Mouse (Mus musculus): ENCODE results near the gene Psmd11. TPM values are rescaled to one million over a fixed set of nuclear protein-coding genes. Genes with fewer than 3 reads are reported as not detected.
A peak's percentile ranks its signal among the peaks of the same experiment; 100 is the strongest.
"Not testable (repeated sequence)": the region's sequence is repeated elsewhere in the genome, so short reads cannot be mapped to it uniquely, and the experiment has no call there.

The Psmd11 gene
- polyA plus RNA-seq (2012; ENCODE audit: insufficient read depth, low replicate concordance): 11.2 and 54.6 TPM in 2 replicates

GRCm38 (mm10) chr11:80428381-80429008 lies at the start of gene Psmd11:
TSS of gene Psmd11 (plus strand) at chr11:80428615.
- Histone ChIP-seq H3K27me3 (replicated peaks) (no peaks in the 10 kb centered on the region), H3K9me3 (no peaks in the 10 kb centered on the region), H3K4me1 (peaks cover 31% of the 10 kb centered on the region), H3K4me3 (replicated peaks) (peak within 1 kb of the TSS; percentile 96), H3K36me3 (replicated peaks; ENCODE audit: low read length) (peaks cover 18% of the 10 kb centered on the region)
- TF ChIP-seq GATA1 (IDR thresholded peaks at IDR 0.05; ENCODE audit: borderline replicate concordance, low read length) (no peak), FLI1 (IDR thresholded peaks at IDR 0.05; ENCODE audit: low read length) (0 out of 2 replicates have a peak, but pooled peaks have one; percentile 20)

- H3K9me3 ChIP-seq; H3K4me3 ChIP-seq (replicated peaks); H3K27me3 ChIP-seq (replicated peaks): not testable (repeated sequence)
- H3K36me3 ChIP-seq (replicated peaks; ENCODE audit: low read length): peaks cover 22% of the 10 kb centered on the region
- H3K4me1 ChIP-seq: peaks cover 30% of the 10 kb centered on the region
These were observed 49.2 kb upstream of the Psmd11 start for GRCm38 (mm10) chr11:80379184-80379583.

GRCm38 (mm10) chr11:80382626-80383018 lies 45.8 kb upstream of the Psmd11 start:
- peak overlapping the region; percentile 98 for H3K4me3 ChIP-seq (replicated peaks)
- H3K27me3 ChIP-seq (replicated peaks): no peaks in the 10 kb centered on the region
- H3K36me3 ChIP-seq (replicated peaks; ENCODE audit: low read length): peaks cover 34% of the 10 kb centered on the region
- no peaks in the 10 kb centered on the region for H3K9me3 ChIP-seq
- TF ChIP-seq FLI1 (IDR thresholded peaks at IDR 0.05; ENCODE audit: low read length): no peak
- TF ChIP-seq GATA1 (IDR thresholded peaks at IDR 0.05; ENCODE audit: borderline replicate concordance, low read length): peak; percentile 100
- peaks cover 35% of the 10 kb centered on the region for H3K4me1 ChIP-seq

GRCm38 (mm10) chr11:80383019-80383625 lies 45.3 kb upstream of the Psmd11 start, which contains the start of gene Zfp207:
TSS of gene Zfp207 (plus strand) at chr11:80383279.
- Histone ChIP-seq H3K27me3 (replicated peaks) (no peaks in the 10 kb centered on the region), H3K36me3 (replicated peaks; ENCODE audit: low read length) (peaks cover 39% of the 10 kb centered on the region), H3K4me1 (peaks cover 37% of the 10 kb centered on the region), H3K9me3 (no peaks in the 10 kb centered on the region), H3K4me3 (replicated peaks) (peak within 1 kb of the TSS; percentile 98)
- peak; percentile 56; the same call in 1 of the 3 replicates for TF ChIP-seq GATA1 (IDR thresholded peaks at IDR 0.05; ENCODE audit: borderline replicate concordance, low read length)
- no peak for TF ChIP-seq FLI1 (IDR thresholded peaks at IDR 0.05; ENCODE audit: low read length)

- Histone ChIP-seq H3K4me1 (peaks cover 34% of the 10 kb centered on the region), H3K27me3 (replicated peaks) (no peaks in the 10 kb centered on the region), H3K9me3 (no peaks in the 10 kb centered on the region), H3K36me3 (replicated peaks; ENCODE audit: low read length) (peaks cover 44% of the 10 kb centered on the region), H3K4me3 (replicated peaks) (peak overlapping the region; percentile 98)
- TF ChIP-seq GATA1 (IDR thresholded peaks at IDR 0.05; ENCODE audit: borderline replicate concordance, low read length): no peak
These were observed 44.8 kb upstream of the Psmd11 start for GRCm38 (mm10) chr11:80383626-80384046.

GRCm38 (mm10) chr11:80384461-80384860 lies 44.0 kb upstream of the Psmd11 start:
- peaks cover 38% of the 10 kb centered on the region for H3K4me1 ChIP-seq
- no peaks in the 10 kb centered on the region for H3K9me3 ChIP-seq
- no peaks in the 10 kb centered on the region for H3K27me3 ChIP-seq (replicated peaks)
- TF ChIP-seq GATA1 (IDR thresholded peaks at IDR 0.05; ENCODE audit: borderline replicate concordance, low read length) (no peak), FLI1 (IDR thresholded peaks at IDR 0.05; ENCODE audit: low read length) (no peak)
- peaks cover 52% of the 10 kb centered on the region for H3K36me3 ChIP-seq (replicated peaks; ENCODE audit: low read length)
- H3K4me3 ChIP-seq (replicated peaks): peak overlapping the region; percentile 98

GRCm38 (mm10) chr11:80385055-80385454 lies 43.4 kb upstream of the Psmd11 start:
- Histone ChIP-seq H3K36me3 (replicated peaks; ENCODE audit: low read length) (peaks cover 58% of the 10 kb centered on the region), H3K4me1 (peaks cover 38% of the 10 kb centered on the region), H3K4me3 (replicated peaks) (peak overlapping the region; percentile 98), H3K9me3 (no peaks in the 10 kb centered on the region), H3K27me3 (replicated peaks) (no peaks in the 10 kb centered on the region)
- no peak for TF ChIP-seq GATA1 (IDR thresholded peaks at IDR 0.05; ENCODE audit: borderline replicate concordance, low read length)
- no peak for TF ChIP-seq FLI1 (IDR thresholded peaks at IDR 0.05; ENCODE audit: low read length)

- peaks cover 76% of the 10 kb centered on the region for H3K36me3 ChIP-seq (replicated peaks; ENCODE audit: low read length)
- H3K9me3 ChIP-seq: no peaks in the 10 kb centered on the region
- H3K4me1 ChIP-seq: peaks cover 41% of the 10 kb centered on the region
- no peaks in the 10 kb centered on the region for H3K27me3 ChIP-seq (replicated peaks)
- peak overlapping the region; percentile 98 for H3K4me3 ChIP-seq (replicated peaks)
- no peak for TF ChIP-seq GATA1 (IDR thresholded peaks at IDR 0.05; ENCODE audit: borderline replicate concordance, low read length)
- no peak for TF ChIP-seq FLI1 (IDR thresholded peaks at IDR 0.05; ENCODE audit: low read length)
These were observed 41.6 kb upstream of the Psmd11 start for GRCm38 (mm10) chr11:80386790-80387189.

GRCm38 (mm10) chr11:80389885-80390284 lies 38.5 kb upstream of the Psmd11 start:
- Histone ChIP-seq H3K4me3 (replicated peaks) (no peak overlapping the region), H3K36me3 (replicated peaks; ENCODE audit: low read length) (peaks cover 100% of the 10 kb centered on the region), H3K4me1 (peaks cover 39% of the 10 kb centered on the region), H3K9me3 (no peaks in the 10 kb centered on the region), H3K27me3 (replicated peaks) (no peaks in the 10 kb centered on the region)
- TF ChIP-seq GATA1 (IDR thresholded peaks at IDR 0.05; ENCODE audit: borderline replicate concordance, low read length) (no peak), FLI1 (IDR thresholded peaks at IDR 0.05; ENCODE audit: low read length) (no peak)

- H3K9me3 ChIP-seq: no peaks in the 10 kb centered on the region
- H3K36me3 ChIP-seq (replicated peaks; ENCODE audit: low read length): peaks cover 100% of the 10 kb centered on the region
- no peak overlapping the region for H3K4me3 ChIP-seq (replicated peaks)
- TF ChIP-seq FLI1 (IDR thresholded peaks at IDR 0.05; ENCODE audit: low read length): no peak
- no peak for TF ChIP-seq GATA1 (IDR thresholded peaks at IDR 0.05; ENCODE audit: borderline replicate concordance, low read length)
- no peaks in the 10 kb centered on the region for H3K27me3 ChIP-seq (replicated peaks)
- H3K4me1 ChIP-seq: peaks cover 36% of the 10 kb centered on the region
These were observed 36.9 kb upstream of the Psmd11 start for GRCm38 (mm10) chr11:80391407-80392120.

All from megakaryocyte, embryonic 14.5 days (primary cell).